Mouse (Mus musculus): ENCODE data around the gene Mri1. TPM values are rescaled to one million over a fixed set of nuclear protein-coding genes. Genes with fewer than 3 reads are reported as not detected.

Gene Mri1
- total RNA-seq, 4 experiments from 2014 or later: 26.9 to 52.8 (median 51.6) TPM

- no peak for DNase-seq
Observed at GRCm38 (mm10) chr8:84236410-84236997, 20.6 kb downstream of the Mri1 start.

GRCm38 (mm10) chr8:84235746-84236409, 21.2 kb downstream of the Mri1 start:
- DNase-seq: peak; percentile 85

- DNase-seq: peak; percentile 76
Observed at GRCm38 (mm10) chr8:84233055-84233454, 24.1 kb downstream of the Mri1 start.

- DNase-seq: no peak
Observed at GRCm38 (mm10) chr8:84230735-84231134, 26.4 kb downstream of the Mri1 start.

- no peak for DNase-seq
Observed at GRCm38 (mm10) chr8:84223322-84224029, 33.6 kb downstream of the Mri1 start.

GRCm38 (mm10) chr8:84222566-84223165, 34.5 kb downstream of the Mri1 start:
- no peak for DNase-seq

- no peak for DNase-seq
Observed at GRCm38 (mm10) chr8:84220105-84220504, 37.0 kb downstream of the Mri1 start.

GRCm38 (mm10) chr8:84218143-84218542, 39.0 kb downstream of the Mri1 start:
- no peak for DNase-seq

- no peak for DNase-seq
Observed at GRCm38 (mm10) chr8:84217206-84217605, 39.9 kb downstream of the Mri1 start.

GRCm38 (mm10) chr8:84213277-84213676, 43.8 kb downstream of the Mri1 start:
- no peak for DNase-seq

GRCm38 (mm10) chr8:84211881-84212563, 45.1 kb downstream of the Mri1 start:
- DNase-seq: no peak

- no peak for DNase-seq
Observed at GRCm38 (mm10) chr8:84211202-84211601, 45.9 kb downstream of the Mri1 start.

GRCm38 (mm10) chr8:84210167-84210791, 46.8 kb downstream of the Mri1 start:
- peak; percentile 68 for DNase-seq

GRCm38 (mm10) chr8:84208381-84209380, 48.4 kb downstream of the Mri1 start:
- DNase-seq: no peak

- DNase-seq: peak; percentile 61
Observed at GRCm38 (mm10) chr8:84207811-84208210, 49.3 kb downstream of the Mri1 start.

- no peak for DNase-seq
Observed at GRCm38 (mm10) chr8:84206666-84207065, 50.5 kb downstream of the Mri1 start.

GRCm38 (mm10) chr8:84205073-84205472, 52.1 kb downstream of the Mri1 start:
- no peak for DNase-seq

- DNase-seq: peak; percentile 84
Observed at GRCm38 (mm10) chr8:84203975-84204772, 53.0 kb downstream of the Mri1 start.

- DNase-seq: peak; percentile 91
Observed at GRCm38 (mm10) chr8:84202938-84203917, 53.9 kb downstream of the Mri1 start.

All from adrenal gland, adult 8-10 months (tissue).